Mouse (Mus musculus) T-helper 1 cell (primary cell): ENCODE data around the gene Zpbp2.

Source experiments
- in situ Hi-C: fragments of 300-600 bp; cut with MboI, MseI; formaldehyde crosslinking; loops from one replicate; pipeline ENCODE4 v1.15.1; 2025; ENCODE audit warnings: high pct_unique_total_duplicates

Zpbp2 gene

DNA sequence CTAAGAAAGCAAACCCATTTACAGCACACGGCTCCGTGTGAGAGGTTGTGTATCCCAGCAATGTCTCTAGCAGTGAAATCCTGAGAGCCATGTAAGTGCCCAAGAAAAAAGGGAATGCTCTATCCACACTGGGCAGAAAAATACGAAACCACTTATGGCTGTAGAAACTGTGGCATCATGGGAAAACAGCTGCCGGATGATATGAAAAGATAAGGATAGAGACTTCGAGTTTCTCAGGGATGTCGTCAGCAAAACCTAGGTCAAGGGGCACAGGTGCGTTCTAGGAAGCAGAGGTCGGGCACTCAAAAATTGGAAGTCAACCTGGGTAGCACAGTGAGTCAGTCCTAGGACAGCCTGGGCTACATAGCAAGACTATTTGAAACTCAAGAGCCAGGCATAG is 38.4 kb downstream of the Zpbp2 start:
- in situ Hi-C loops, result no loop called here

DNA sequence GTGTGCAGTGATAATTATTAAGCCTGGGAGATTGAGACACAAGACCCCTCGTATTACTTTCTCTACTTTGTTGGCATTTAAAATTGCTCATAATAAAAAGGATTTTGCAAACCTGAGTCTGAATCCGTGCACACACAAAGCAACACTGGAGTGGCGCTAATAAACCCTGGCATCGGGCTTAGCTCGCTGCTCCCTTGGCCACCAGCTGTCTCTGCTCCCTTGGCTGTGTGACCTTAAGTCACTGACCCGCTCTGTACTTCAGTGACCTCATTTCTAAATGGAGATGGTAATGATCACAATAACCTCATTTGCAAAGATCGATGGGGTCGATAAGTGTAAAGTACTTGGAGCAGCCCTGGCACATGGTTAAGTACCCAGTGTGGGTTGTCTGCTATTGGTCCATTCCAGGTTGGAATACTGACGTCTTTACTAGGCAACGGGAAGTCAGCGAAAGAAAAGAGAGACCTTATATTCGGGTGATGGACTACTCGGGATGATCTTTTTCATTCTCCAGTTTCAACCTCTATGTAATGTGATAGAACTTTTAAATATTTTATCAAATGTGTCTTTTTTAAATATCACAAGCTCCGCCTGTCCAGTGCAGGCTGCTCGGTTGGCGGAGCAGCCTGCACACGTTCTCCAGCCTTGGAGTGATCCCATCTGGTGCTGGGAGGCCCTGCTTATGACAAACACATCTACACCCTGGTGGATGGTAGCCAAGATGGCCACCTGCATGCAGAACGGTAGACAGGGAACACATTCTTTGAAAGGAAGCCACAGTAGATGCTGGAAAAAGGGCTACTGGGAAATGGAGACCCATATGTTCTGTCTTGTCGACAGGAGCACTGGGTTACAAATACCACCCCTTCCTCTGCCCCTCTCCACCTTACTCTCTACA is 39.9 kb downstream of the Zpbp2 start:
- in situ Hi-C loops, result no loop called here

DNA sequence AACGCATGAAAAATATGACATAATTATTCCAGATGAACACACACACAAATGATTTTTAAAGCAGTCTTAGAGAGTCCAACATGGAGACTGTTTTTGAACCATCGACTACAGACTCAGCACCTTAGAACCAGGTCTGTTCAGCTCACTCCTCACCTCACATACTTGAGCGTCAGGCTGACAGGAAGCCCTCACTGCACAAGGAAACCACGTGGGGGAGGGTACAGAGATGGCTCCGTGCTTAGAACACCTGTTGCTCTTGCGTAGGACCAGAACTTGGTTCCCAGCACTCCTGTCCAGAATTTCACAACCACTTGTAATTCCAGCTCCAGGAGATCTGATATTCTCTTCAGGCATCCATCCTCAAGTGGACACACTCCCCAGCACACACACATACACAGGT is 44.1 kb downstream of the Zpbp2 start:
- in situ Hi-C loops, result no loop called here

DNA sequence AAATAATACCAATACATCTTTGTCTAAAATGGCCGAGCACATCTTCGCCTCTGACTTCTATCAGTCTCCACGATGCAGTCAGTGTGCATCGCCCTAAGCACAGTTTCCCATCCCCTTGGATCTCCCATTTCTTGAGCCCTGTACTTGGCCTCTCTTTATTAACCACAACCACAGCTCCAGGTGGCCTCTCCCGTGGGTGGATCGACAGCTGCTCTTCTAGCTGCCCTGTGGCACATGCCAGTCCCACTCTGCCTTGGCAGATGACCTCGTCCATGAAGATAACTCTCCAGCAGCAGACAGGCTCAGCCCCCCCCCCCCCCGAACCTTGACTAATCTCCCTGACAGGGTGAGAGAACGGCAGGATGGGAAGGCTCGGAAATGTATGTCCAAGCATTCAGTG is 44.6 kb downstream of the Zpbp2 start:
- in situ Hi-C loops, result no loop called here

DNA sequence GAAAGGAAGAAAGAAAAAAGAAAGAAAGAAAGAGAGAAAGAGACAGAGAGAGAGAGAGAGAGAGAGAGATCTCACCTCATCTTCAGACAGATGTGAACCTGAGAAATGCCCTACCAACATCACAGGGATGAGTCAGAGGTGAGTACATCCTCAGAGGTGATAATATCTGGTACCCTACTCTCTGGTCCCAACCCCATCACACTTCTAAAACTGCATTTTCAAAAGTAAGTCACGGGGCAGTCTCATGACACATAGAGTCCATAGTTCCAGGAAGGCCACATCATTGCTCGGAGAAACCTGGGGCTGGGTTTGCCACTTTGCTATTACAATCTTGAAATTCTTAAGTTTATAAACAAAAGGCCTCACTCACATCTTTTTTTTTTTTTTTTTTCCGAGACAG is 45.1 kb downstream of the Zpbp2 start:
- in situ Hi-C loops, result no loop called here

DNA sequence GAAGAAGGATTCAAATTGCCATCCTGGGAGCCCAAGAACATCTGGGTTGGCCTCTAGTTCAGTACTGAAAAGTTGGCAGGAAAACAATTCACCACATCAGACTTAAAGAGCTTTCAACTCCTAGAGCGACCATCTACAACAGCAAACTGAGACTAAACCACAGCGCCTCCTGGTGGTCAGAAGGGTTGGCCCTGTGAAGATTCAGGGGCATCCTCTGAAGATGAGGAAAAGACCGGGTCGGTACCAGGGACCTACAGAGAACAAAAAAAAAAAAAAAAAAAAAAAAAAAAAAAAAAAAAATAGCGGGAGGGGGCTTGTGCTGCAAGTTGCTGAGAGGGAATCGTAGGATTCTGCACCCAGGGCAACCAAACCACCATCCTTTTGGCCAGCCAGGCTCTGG is 46.5 kb downstream of the Zpbp2 start:
- in situ Hi-C loops, result no loop called here

DNA sequence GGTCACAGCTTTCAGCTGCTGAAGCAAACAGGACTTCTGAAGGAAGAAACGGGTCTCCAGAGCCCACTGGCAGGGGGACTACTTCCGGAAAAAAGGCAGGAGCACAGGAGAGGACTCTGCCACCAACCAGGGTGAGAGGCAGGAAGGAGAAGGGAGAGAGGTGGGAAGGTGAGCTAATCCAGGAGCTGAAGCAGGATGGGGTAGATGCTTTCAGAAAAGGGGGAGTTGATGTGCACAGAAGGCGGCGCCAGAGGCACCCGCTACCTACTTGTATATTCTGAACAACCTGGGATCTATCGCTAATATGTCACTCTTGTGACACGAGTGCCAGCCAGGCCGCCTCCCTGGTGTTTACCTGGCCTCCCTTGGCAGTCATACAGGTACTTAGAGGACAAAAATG is 47.1 kb downstream of the Zpbp2 start, which contains the start of gene Lrrc3c:
Gene Lrrc3c, plus strand, starts transcription at position 301 of the 400 bp plus-strand sequence.
- in situ Hi-C loops, result no loop called here

DNA sequence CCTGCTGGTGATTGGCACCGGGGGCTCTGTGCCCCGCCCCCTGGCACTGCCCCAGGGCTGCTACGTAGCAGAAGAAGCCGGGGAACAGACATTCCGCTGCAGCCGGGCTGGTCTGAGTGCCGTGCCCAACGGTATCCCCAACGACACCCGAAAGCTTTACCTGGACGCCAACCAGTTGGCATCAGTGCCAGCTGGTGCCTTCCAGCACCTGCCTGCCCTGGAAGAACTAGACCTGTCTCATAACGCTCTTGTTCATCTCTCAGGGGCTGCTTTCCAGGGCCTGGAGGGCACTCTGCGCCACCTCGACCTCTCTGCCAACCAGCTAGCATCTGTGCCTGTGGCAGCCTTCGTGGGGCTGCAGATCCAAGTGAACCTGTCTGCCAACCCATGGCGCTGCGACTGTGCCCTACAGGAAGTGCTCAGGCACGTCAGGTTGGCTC is 48.0 kb downstream of the Zpbp2 start:
- in situ Hi-C loops, result no loop called here

DNA sequence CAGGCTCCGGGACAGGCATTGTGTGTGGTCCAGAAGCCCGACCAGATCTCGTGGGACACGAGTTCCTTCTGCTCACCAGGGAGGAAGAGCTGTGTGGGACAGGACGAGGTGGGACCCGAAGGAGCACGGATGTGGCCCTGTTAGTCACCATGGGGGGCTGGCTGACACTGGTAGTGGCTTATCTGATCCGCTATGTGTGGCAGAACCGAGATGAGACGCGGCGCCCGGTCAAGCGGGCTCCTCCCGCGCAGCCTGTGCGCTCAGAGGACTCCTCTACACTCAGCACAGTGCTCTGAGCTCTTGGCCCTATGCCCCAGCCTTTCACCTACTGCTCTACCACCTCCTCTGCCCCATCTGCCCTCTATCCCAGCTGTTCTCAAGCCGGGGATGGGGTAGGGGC is 48.4 kb downstream of the Zpbp2 start:
- in situ Hi-C loops, result no loop called here

DNA sequence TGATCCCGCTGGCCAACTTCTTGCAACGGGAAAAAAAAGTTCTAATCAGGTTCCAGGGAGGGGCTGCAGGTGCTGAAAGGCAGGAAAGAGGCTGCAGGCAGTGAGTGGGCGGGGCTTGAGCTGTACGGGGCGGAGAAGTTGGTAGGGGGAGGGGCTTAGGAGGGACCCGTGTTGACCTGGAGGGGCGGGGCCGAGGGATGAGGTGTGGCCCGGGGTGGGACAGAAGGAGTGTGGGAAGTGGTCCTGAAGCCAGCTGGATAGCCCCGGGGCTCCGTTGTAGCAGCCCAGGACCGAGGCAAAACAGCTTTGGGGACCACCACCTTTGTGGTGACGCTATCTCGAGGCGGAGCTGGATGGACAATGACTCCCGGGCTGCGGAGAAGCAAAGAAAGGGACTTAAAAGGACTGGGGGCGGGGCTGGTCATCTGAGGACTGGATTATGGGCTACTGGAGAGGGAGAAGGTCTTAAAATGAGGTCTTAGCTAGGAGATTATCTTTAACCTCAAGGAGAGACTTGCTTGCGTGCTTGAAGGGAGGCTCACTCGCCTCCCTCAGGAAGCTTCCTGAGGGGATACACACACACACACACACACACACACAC is 51.3 kb downstream of the Zpbp2 start:
- in situ Hi-C loops, result no loop called here

DNA sequence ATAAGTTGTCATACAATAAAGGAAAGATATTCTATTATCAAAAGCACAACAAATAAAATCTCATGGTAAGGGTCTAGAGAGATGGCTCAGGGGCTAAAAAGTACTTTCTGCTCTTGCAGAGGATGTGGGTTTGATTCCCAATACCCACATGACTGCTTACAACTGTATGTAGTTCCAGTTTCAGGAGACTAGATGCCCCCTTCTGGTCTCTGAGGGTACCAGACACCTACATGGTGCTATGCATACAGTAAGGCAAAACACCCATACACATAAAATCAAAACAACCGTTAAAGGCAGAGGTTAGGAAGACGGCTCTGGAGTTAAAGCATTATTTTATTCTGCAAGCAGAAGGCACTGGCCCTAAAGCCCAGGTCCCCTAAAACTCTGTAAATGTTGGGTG is 53.1 kb downstream of the Zpbp2 start:
- in situ Hi-C loops, result no loop called here

DNA sequence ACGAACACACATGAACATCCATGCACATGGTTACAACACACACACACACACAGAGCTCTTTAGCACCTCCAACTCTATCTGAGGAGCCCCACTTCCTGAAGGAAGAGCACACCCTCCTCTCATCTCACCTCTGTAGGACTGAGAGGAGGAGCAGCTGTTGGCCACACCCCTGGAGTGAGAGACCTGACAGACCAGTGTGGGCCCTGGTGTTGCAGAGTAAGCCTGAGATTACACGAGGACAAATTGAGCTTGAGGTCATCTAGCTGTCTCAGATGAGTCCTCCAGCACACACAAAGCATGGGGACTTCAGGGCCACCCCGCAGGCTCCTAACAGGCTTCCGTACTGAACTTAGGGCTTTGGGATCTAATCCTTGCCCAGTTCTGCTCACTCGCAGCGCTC is 54.0 kb downstream of the Zpbp2 start:
- in situ Hi-C loops, result loop anchor here (5.0 kb wide), 1 partner anchor 42 kb away; the partner anchor contains the start of gene Gsdma2

DNA sequence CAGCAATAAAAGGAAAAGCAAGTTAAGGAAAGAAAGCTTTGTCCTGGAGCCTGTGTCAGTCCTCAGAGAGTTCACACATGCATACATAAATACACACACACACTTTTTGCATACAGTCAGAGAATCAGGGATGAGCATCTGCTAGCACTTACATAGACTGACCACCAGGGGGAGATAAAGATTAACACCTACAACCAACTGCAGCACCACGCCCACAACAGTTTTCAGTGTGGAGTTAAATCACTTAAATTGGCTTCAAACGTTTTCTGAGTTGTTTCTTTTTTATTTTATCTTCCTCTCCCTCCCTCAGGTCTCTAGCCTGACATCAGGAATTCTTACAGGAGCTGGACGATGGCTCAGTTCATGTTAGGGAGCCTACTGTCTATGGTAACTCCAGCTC is 55.9 kb downstream of the Zpbp2 start:
- in situ Hi-C loops, result loop anchor here (5.0 kb wide), 1 partner anchor 41 kb away; the partner anchor contains the start of gene Gsdma2
